Mouse (Mus musculus) adrenal gland, adult (tissue): ENCODE results near the gene Mylk.

Experiments used
- DNase-seq, 2 experiments: peaks; one replicate each; pipeline ENCODE4 v3.0.0; 2022 to 2023; ENCODE audit warnings: low spot score in 1 of 2; ENCODE audit not compliant: inconsistent age in 2 of 2

Gene Mylk

GRCm38 (mm10) chr16:34975544-34975943, 230.5 kb downstream of the Mylk start:
- DNase-seq, result no peak

GRCm38 (mm10) chr16:34976630-34977029, 231.6 kb downstream of the Mylk start:
- DNase-seq, result peak in 1 of 2 experiments; percentile 58

- DNase-seq, result no peak
Observed at GRCm38 (mm10) chr16:34978018-34978417, 233.0 kb downstream of the Mylk start.

- no peak for DNase-seq
Observed at GRCm38 (mm10) chr16:34981009-34981408, 236.0 kb downstream of the Mylk start.

- peak in 1 of 2 experiments; percentile 69 for DNase-seq
Observed at GRCm38 (mm10) chr16:34984203-34985030, 239.4 kb downstream of the Mylk start.

GRCm38 (mm10) chr16:34985031-34985346, 240.0 kb downstream of the Mylk start:
- DNase-seq, result no peak

- no peak for DNase-seq
Observed at GRCm38 (mm10) chr16:34986211-34986825, 241.3 kb downstream of the Mylk start.

- no peak for DNase-seq
Observed at GRCm38 (mm10) chr16:34991365-34991764, 246.4 kb downstream of the Mylk start.

- peak in 1 of 2 experiments; percentile 60 for DNase-seq
Observed at GRCm38 (mm10) chr16:34992854-34993253, 247.8 kb downstream of the Mylk start.

- no peak for DNase-seq
Observed at GRCm38 (mm10) chr16:34993694-34994330, 248.8 kb downstream of the Mylk start.

GRCm38 (mm10) chr16:34994641-34995141, 249.7 kb downstream of the Mylk start:
- DNase-seq, result no peak

GRCm38 (mm10) chr16:34996133-34996532, 251.1 kb downstream of the Mylk start:
- DNase-seq, result peak; percentile 89 to 92

- DNase-seq, result peak; percentile 62 to 82
Observed at GRCm38 (mm10) chr16:34997052-34997451, 252.0 kb downstream of the Mylk start.

- DNase-seq, result peak; percentile 60 to 72
Observed at GRCm38 (mm10) chr16:34997576-34997975, 252.6 kb downstream of the Mylk start.

GRCm38 (mm10) chr16:34999016-34999415, 254.0 kb downstream of the Mylk start:
- DNase-seq, result no peak

- DNase-seq, result no peak
Observed at GRCm38 (mm10) chr16:34999986-35000385, 255.0 kb downstream of the Mylk start.

GRCm38 (mm10) chr16:35000923-35001560, 256.0 kb downstream of the Mylk start:
- peak; percentile 54 to 71 for DNase-seq

- DNase-seq, result no peak
Observed at GRCm38 (mm10) chr16:35004356-35004755, 259.3 kb downstream of the Mylk start.

- DNase-seq, result no peak
Observed at GRCm38 (mm10) chr16:35004756-35005155, 259.7 kb downstream of the Mylk start.

- DNase-seq, result peak in 1 of 2 experiments; percentile 32
Observed at GRCm38 (mm10) chr16:35006251-35006650, 261.2 kb downstream of the Mylk start.

- peak in 1 of 2 experiments; percentile 22 for DNase-seq
Observed at GRCm38 (mm10) chr16:35007361-35007760, 262.4 kb downstream of the Mylk start.
